Mouse (Mus musculus): ENCODE measurements at regions not wholly inside any gene's neighbourhood (a gene's known extent, or its start where the extent isn't known, plus 50 kb on each side); places are given as distances from the start of the nearest gene placed in this dataset.
"Not testable (repeated sequence)": the region's sequence is repeated elsewhere in the genome, so short reads cannot be mapped to it uniquely, and the experiment has no call there.

DNA sequence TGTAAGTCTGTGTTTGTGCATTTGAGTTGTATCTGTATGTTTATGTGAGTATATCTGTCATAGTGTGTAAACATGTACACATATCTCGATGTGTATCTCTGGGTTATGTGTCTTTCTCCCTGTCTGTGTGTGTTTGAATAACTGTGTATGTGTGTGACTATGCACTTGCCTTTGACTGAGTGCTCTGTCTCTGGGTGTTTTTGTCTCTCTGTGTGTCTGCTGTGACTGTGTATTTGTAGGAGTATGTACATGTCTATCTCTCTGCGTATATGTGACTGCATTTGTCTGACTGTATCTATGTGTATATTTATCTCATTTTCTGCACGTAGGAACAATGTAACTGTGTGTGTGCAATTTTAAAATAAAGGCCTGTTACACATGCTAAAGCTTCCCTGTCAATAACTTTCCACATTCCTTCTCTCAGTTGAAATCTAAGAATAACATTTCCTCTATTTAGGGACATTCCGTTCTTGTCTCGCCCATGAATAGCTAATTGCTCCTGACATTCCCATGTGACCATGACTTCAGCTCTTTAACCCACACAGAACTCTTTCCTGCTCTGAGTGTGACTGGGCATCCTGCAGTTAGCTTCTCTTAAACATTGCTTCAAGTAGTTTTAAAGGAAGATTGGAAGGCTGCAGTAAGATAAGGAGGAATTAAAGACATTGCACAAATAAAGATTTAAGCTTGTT, 257.2 kb upstream of the Klf6 start:
- DNase-seq (ENCODE audit: low spot score in 2 of 2) = no peak

DNA sequence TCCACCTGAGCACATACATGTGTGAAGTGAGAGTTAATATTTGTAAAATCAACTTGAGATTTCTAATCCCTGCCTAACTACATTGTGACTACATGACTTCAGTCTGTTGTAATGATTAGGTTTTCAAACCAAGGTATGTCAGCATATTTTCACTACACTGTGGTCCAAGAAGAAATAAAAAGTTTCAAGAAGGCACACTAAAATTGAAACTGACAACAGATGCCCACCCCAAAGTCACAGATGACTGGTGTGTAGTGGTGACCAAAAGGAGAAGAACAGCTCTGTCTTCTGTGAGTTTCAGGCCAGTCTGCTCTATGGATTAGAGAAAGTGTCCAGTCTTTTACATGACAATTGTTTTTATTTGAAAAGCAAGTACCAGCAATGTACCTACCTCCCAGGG, 255.9 kb upstream of the Klf6 start:
- no peak for DNase-seq (ENCODE audit: low spot score in 2 of 2)

DNA sequence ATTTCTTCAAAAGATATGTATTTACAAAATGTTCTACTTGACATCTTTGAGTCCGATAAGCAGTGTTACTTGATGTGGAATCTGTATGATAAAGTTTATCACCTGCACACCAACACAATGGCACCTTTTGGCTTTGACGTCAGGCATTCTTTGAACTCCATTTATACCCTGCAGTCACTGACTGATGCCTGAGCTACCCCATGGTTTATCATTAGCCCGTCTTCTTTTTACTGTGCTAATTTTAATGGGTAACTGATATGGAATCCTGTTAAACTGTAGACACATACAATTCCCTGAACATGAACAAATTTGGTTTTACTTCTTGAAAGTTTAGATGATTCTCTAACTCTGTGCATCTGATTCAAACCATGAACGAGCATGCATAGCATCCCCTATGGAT, 253.8 kb upstream of the Klf6 start:
- no peak for DNase-seq (ENCODE audit: low spot score in 2 of 2)

DNA sequence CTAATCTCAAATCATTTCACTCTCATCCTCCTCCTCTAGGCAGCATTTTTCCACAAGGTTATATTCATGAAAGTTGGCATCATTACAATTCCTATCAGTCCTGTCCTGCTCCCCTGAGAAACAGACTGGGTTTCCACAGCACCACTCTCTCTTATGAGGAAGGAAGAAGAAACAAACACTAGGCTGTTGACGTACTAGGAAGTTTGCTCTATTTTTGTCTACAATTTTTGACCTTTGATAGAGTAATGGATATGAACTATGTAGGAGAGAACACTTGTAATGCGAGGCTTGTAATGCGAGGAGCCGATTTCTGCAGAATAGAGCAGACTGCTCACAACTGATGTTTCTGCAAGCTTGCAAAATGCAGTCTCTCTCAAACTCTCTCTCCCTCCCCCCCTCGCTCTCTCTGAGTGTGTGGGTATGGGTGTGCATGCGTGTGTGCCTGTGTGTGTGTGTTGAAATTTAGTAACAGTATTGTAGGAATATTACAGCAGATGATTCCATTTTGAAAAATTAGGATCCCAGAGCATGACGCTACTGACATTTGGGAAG, 247.0 kb upstream of the Klf6 start:
- DNase-seq (ENCODE audit: low spot score in 2 of 2) = peak in 1 of 2 experiments; percentile 6

DNA sequence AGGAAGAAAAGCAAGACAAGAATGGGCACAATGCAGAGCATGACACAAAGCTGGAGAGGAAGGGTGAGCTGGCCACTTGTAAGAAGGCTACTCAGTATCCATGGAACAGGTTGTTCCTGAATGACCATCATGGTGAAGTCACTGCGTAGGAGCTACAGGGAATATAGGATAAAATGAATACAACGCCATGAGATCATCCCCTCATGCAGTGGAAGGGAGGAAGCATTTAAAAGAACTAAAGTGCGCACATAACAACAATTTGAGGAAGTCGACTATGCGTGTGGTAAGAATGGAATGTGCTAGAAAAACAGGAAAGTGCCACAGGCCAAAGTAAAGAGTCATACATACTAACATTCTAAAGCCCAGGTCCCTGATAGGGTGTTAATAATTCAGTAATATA, 246.4 kb upstream of the Klf6 start:
- no peak for DNase-seq (ENCODE audit: low spot score in 2 of 2)

DNA sequence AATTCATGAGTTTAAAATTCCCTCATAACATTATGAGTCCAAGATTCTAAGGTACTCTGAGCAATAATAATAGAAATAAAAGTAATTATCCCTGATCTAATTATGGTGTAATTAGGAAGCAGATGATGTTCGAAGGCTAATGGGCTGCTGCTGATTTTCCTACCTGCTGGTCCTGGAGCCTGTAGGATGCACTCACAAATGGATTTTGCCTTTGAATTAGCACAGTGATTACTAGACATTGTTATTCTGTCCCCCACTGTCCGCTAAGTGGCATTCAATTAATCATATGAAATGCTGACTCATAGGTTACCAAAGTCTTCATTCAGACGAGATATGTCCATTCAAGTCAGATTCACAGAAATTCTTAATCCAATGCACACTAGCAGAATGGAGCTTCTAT, 246.0 kb upstream of the Klf6 start:
- no peak for DNase-seq (ENCODE audit: low spot score in 2 of 2)

DNA sequence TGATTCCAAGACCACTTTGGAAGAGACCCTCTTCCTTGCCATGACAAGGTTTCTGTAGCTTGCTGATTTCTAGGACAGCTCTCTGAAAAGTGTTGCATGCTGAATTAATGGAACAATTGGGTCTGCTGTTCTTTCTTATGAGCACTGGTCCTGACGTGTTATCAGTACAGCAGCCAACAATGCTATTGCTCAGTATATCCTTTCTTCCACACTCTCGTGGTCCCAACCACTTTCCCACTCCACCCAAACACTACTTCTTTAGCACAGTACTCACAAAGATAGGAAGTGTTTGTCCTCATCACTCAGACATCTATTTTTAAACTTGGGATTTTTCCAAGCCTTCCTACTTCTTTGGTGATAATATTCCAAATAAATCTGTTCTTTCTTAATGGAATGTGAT, 233.2 kb upstream of the Klf6 start:
- no peak for DNase-seq (ENCODE audit: low spot score in 2 of 2)

DNA sequence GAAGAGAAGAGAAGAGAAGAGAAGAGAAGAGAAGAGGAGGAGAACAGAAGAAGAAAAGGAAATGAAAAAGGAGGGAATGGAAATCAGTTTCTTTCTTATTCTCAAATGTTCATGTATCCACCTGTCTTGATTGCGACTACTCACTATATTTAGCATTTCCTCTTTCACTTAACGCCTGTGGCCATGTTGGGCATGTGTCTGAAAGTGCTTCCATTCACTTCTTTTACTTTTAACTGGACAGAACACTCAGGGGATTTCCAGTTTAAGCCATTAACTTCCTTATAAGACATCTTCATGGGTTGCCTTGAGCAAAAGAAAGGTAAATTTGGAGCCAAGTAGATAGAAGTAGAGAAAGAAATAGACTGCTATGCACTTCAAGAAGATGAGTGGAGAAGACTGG, 226.3 kb upstream of the Klf6 start:
- no peak for DNase-seq (ENCODE audit: low spot score in 2 of 2)

DNA sequence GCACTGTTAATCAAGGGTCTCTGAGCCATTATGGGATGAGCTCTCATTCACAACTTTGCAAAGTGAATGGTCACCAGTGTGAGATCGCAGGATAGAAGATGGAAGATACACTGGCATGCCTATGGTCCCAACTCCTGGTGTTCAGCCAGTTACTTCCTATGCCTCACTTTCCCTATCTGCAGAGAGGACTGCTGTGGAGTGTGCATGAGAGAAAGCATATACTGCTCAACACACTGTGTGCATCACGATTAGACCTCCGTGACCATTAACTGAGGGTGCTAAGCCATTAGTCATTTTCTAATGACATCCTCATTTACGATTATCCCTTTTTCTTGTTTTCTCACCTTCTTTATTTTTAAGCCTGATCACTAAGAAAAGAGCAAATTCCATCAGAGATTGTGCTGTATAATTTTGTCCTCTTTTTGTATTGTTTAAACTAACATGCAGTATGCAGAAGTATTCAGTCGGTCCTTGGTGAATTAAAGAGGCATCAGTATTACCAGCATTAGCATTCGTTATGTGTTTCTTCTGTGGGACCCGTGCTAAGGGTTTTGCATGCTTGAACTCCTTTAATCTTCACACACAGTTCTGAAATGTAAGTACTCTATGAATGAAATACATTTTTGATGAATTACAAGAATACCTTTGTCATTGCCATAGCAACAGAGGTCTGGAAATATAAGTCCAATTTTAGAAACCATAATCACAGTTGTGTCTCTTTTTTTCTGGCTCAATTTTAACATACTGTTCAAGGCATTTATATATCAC, 219.4 kb upstream of the Klf6 start:
- no peak for DNase-seq (ENCODE audit: low spot score in 2 of 2)

DNA sequence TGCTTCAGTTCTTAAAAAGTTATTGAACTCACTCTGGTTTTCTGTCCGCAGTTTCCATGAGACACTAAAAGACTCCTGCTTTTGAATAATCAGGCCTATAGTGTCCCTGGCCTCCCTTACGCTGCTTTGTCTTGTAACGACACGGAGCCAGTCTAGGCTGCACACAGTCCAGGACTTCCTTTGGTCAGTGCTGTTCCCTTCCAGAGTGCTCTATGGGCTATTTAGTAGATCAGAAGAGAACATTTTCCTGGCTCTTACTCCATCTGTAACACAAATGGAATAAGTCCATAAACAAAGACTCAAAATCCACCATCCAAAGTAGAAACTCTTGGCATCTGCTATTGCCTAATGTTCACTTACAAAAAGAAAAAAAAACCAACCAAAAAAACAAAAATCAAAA, 213.0 kb upstream of the Klf6 start:
- DNase-seq (ENCODE audit: low spot score in 2 of 2) = no peak

DNA sequence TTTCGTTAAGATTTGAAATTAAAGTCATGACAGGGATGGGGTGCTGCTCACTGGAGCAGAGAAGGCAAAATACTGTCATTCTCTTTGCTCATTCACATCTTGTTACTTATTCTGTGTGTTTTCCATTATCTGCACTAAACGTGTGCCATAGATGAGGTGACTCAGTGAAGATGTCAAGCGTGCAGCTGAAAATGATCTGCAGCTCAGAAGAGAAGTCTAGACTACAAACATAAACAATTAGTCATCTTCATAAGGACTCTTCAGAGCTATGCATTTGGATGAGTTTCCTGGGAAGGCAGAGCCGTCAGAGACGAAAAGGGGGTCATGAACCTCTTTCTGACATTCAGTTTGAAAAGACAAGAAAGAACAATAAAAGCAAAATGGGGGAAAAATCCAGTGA, 203.7 kb upstream of the Klf6 start:
- DNase-seq (ENCODE audit: low spot score in 2 of 2) = no peak

DNA sequence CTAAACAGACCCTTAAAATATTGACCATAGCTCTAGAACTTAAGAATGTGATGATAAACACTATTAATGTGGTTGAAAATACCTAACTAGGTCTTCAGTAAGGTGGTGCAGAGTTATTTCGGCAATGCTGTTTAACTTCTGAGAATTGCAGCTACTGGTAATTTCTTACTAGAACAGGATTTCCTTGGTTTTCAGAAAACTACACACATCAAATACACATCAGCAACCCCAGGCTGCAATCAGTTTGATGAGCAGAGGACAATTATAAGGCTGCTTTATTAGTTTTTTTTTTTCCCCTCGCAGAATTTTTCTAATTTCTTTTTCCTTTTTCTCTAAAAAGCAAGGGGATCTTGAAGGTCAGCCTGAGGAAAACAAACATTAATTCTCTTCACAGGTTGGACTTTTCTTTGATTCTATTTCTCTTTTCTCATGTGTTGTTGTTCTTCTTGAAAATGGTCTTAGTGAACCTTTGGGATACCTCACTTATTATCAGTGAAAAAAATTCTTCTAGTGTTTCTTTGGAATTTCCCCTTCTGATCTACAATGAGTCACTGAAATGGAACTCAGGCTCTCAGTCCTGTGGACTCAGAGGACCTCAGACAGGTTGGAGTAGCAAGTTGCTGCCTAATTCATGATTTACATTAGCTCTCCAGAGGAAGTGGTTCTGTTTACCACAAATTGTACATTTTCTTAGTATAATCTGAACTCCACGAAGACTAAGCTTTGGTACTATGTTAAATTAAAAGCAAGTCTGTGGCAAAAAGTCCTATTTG, 194.9 kb upstream of the Klf6 start:
- DNase-seq (ENCODE audit: low spot score in 2 of 2) = no peak

DNA sequence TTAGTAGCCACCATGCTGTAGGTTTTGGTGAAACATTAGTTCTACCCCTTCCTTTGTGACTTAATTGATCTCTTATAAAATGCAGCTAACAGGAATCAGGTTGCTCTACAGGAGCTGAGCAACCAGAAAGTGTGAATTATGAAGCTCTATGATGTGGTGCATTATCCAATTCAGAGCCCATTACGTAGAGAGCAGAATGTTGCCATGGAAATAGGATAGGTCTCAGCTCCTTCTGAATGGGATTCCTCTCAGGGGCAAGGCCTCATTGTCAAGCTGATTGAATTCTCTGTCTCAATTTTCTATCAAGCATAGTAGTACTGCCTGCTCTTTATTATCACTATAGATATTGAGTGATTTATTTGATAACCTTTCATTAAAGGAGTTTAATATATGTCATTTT, 185.6 kb upstream of the Klf6 start:
- no peak for DNase-seq (ENCODE audit: low spot score in 2 of 2)

DNA sequence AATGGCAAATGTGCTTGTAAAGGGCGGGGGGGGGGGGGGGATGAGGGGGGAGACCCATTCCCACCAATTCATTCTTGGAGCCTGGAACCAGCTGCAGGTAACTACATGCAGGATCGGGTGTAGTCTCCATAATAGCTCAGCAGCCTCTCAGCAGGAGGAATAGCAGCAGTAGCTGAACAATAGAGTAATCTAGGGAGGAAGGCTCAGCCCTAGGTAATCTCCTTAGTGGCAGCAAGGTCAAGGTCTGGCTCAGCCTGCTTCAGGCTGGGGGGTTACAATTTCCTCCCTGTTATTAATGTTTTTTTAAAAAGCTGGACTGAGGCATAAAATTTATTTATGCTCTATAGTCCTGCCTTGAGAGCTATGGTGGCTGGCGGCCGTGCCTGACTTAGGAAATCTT, 171.2 kb upstream of the Klf6 start:
- DNase-seq (ENCODE audit: low spot score in 2 of 2) = no peak

DNA sequence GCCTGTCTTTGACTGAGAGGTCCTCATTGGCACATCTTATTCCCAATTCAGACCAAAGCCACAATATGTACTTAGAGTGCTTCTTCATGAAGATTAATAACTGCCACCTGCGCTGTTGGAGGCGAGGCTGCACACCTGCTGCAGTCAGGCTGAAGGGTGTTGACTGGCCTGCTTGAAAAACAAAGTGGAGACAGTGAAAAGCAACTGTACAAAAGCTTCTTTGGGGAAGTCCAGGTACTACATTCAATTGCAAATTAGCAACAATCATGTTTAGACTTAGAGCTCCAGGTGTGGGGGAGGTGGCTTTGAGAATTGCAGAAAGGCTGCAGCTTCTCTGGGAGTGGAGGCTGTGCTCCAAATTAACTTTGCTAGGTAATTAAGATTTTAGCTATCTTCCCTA, 170.6 kb upstream of the Klf6 start:
- DNase-seq (ENCODE audit: low spot score in 2 of 2) = not testable (repeated sequence)

DNA sequence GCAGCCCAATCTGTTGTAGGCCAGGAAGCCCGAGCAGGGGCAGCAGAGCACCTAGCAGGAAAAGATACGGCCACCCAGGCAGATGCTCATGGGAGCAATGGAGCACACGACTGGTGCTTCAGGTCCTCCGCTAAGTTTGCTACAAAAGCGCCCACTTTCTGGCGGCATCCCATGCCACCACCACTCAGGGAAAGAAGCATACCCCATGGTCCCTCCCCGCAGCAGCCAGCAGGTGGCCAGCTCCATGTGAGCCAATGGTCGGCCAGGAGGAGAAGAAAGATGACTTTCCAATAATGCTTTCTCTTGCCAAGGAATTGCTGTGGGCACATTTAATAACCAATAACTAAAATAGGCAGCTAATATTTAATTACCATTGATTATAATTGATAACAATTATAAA, 166.7 kb upstream of the Klf6 start:
- DNase-seq (ENCODE audit: low spot score in 2 of 2) = no peak

DNA sequence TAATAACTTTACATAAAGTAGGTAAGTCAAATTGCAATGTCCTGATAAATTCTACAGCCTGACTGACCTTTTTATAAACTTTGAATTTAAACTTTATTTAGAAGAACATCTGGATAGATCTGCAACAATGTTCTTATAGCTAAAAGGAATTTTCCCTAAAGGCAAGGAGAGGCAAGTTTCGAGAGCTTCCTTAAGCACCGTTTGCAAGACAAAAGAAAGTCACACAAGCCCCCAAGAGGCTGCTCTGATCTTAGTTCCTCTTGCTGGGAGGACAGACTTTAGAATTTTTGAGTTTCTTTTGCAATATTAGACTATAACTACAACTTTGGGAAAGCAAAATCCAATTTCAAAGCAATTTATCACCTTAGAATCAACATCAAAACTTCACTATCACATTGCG, 165.7 kb upstream of the Klf6 start:
- DNase-seq (ENCODE audit: low spot score in 2 of 2) = not testable (repeated sequence)

DNA sequence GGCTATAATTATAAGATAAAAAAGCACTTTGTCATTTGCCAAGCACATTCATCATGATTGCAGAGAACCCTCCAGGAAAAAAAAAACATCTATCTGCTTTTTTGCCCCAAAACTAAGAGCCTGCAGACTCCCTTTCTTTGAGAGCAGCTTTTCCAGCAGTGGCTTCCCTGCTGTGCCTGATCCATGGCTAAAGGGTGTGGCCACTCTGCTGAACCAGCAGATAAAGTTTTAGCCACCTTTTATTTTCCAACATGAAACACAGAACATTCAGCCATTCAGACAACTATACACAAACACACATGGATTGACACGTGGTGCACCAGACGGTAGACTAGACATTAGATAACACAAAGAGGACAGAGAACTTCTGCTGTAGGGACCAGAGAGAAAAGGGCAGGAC, 164.9 kb upstream of the Klf6 start:
- no peak for DNase-seq (ENCODE audit: low spot score in 2 of 2)

DNA sequence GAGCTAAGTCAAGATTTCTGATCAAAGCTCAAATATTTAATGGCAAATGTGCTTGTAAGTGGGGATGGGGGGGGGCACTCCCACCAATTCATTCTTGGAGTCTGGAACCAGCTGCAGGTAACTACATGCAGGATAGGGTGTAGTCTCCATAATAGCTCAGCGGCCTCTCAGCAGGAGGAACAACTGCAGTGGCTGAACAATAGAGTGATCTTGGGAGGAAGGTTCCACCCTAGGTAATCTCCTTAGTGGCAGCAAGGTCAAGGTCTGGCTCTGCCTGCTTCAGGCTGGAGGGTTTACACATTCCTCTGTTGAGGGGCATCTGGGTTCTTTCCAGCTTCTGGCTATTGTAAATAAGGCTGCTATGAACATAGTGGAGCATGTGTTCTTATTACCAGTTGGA, 164.0 kb upstream of the Klf6 start:
- not testable (repeated sequence) for DNase-seq (ENCODE audit: low spot score in 2 of 2)

DNA sequence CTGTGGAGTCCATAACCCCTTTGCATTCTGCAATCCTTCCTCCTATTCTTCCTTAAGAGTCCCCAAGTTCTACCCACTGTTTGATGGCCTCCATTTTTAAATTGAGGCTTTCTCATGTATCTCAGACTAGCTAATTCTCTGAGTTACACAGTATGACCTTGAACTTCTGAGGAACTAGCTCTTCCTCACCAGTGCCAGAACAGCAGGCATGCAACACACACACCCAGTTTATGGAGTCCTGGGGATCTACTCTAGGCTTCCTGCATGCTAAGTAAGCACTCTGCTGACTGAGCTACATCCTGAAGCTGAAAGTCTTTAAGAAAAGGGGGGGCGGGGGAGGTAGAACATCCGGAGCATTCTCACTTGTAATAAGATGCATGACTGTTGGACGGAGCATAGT, 159.2 kb upstream of the Klf6 start:
- no peak for DNase-seq (ENCODE audit: low spot score in 2 of 2)

DNA sequence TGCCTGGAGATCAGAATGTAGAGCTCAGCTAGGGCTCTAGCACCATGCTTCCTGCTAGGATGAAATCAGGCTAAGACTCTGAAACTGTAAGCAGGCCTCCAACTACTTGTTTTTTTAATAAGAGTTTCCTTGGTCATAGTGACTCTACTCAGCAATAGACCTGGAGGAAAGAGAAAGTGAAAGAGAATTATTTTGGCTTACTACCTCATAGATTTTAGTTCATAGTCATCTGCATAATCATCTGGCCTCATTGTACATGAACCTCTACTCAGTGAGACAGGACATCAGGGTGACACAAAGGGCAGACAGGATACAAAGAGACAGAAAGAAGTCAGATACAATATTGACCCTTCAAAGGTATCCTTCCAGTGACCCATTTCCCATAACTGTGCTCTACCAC, 156.3 kb upstream of the Klf6 start:
- DNase-seq (ENCODE audit: low spot score in 2 of 2) = no peak

DNA sequence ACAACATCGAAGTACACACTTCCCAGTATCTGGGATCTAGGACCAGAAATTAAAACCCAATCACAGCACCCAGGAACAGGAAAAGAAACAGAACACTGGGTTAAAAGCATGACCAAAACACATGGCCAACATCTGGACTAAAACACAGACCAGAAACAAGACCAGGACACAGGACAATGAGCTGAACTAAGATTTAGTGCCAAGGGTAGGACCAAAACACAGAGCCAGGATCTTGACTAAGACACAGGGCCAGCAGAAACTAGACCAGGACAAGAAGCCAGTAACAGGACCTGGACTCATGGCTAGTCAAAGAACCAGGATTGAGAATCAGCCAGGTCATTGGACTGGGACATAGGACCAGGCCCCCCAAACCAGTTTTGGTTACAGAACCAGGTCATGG, 149.6 kb upstream of the Klf6 start:
- no peak for DNase-seq (ENCODE audit: low spot score in 2 of 2)
